Mouse (Mus musculus): ENCODE measurements around the gene Acin1.
A peak's percentile ranks its signal among the peaks of the same experiment; 100 is the strongest.

The Acin1 gene

DNA sequence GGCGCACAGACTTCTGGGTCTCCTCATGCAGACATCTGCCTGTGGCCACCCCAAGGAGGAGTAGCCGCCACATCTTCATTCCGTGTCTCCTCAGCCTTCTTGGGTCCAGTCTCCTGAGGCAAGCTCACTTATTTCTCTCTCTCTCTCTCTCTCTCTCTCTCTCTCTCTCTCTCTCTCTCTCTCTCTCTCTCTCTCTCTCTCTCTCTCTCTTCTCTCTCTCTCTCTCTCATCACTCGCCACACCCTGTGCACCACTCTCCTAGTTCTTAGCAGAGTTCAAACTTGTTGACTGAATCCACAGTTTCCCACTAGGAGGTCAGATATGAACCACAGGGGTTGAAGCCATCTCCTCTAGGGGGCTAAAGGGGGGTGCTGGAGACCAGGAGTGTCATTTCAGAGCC lies 12.0 kb upstream of the Acin1 start, which contains the start of gene Gm29776:
Gene Gm29776, minus strand, starts transcription at position 101 of the 400 bp plus-strand sequence.
- DNase-seq (ENCODE audit: low spot score): no peak

DNA sequence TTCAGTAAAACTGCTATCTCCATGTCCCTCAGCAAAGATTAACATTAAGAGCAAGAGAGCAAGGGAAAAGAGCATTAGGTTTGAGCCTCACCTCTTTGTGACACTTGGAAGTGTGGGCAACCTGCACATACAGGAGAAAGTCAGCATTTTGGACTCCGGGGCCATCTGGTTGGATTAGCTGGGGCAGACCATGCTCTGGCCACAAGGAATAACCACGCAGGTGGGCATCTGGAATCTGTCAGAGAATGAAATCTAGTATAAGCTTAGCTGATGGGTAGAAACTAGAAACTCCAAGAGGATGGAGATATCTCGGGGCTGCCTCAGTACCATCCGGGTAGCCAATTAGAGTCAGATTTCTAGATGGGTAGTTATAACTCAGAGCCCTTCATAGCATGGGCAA lies 10.0 kb upstream of the Acin1 start:
- no peak for DNase-seq (ENCODE audit: low spot score)

DNA sequence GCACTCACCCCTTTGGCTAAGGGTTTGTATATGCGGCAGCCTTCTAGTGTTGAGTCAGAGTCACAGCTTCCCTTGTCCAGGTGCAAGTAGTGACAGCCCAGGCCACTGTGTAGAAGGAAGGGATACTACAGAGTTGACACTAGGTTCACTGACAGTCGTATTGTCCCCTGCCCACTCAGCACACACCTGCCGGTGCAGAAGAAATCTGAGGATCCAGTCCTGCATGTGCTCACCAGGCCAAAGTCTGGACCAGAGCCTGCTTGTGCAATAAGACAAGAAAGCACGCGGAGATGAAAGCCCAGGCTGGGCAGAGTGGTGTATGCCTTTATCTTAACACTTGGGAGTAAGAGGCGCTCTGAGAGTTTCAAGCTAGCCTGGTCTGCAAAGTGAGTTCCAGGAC lies 8.3 kb upstream of the Acin1 start:
- no peak for DNase-seq (ENCODE audit: low spot score)

DNA sequence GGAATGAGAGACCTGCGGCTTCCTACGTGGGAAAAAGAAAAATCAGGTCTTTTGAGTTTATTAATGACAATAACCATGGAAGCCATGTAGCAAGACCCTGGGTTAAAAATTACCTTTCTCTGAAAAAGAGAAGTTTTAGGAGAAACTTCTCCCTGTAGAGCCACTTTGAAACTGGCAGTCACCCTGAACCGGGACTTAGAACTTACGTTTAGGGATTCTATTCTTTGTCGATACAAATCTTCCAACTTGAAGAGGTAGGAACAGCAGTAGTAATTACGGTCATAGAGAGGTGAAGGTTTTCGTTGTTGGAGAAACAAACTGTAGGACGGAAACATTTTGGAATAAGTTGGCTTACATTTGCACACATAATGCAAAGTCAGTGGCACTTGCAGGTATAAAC lies 520 bp upstream of the Acin1 start:
- no peak for DNase-seq (ENCODE audit: low spot score)

DNA sequence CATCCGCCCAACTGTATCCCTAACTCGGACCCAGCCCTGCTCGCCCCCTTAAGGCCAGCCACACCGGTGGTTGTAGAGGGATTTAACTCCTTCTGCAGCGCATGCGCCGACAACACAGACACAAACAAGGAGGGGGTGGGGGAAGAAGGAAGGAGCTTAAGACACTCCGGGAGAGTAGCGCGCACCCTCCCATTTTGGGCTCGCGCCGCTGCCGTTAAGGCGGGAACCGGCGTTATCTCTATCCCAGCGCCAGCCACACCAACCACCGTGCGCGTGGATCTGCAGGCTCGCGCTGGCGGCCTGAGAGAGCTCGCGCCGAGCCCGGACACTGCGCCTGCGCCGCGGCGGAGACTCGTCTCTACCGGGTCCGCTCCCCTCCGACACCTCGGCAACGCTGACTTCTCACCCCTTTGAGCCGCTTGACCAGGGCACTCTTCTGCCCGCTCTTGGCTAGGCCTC lies 639 bp downstream of the Acin1 start, which contains the start of gene 1700123O20Rik:
Gene 1700123O20Rik, plus strand, starts transcription at position 154 of the 459 bp plus-strand sequence.
- DNase-seq (ENCODE audit: low spot score): no peak

DNA sequence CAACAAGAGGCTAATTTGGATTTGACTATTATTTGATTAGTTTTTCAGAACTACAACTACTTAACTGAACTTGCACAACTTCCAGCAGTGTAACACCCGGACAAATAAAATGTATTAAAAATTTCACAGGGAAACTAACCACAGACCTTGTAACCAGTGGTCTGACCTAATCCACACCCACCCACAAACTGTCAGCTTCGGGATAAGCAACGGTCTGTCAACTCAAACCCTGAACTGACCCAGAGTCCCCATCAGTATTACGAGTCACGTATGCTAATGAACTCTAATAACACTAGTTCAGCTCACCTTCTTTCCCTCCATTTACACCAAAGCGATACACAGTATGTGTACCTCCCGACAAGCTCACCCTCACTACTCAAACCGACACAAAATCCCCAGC lies 1.3 kb downstream of the Acin1 start:
- no peak for DNase-seq (ENCODE audit: low spot score)

DNA sequence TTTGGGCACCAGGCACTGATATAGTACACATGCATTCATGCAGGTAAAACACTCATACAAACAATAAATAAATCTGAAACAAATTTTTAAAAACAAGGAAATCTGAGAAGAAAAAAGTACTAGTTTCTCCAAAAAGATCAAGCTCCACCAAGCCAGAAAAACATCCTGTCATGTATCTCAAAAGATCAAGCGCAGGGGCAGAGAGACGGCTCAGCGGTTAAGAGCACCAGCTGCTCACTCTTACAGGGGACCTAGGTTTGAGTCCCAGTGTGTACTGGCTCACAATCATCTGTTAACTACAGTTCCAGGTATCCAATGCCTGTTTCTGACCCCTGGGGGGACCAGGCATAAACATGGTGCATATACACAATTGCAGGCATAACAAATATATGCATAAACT lies 4.3 kb downstream of the Acin1 start:
- DNase-seq (ENCODE audit: low spot score): no peak

DNA sequence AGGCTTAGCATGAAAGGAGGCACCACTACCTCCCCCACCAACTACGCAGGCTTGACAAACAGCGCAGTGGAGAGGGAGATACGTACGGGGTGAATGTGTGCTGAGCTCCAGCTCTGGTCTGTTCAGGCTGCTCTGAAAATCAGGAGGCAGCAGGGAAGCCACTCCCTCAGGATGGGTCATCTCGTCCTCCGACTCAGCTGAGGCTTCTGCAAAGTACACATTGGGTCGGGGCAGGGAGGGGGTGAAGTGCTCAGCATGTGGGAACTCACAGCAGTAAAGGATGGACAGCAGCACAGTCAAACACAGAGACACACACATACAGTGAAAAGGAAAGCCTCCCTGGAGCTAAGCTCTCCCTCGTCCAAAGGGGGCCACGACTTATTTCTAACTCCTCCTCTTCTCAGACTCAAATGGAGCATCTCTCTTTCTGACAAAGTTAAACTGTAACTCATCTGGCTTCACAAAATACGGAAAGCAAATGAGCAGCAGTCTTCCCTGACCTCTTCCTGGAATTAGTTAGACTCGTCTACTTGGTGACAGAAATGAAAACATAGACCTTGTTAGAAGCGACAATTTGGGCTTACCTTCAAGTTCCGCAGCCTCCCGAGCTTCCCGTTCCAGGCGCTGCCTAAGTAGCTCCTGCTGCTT lies 8.0 kb downstream of the Acin1 start:
- DNase-seq (ENCODE audit: low spot score): no peak

DNA sequence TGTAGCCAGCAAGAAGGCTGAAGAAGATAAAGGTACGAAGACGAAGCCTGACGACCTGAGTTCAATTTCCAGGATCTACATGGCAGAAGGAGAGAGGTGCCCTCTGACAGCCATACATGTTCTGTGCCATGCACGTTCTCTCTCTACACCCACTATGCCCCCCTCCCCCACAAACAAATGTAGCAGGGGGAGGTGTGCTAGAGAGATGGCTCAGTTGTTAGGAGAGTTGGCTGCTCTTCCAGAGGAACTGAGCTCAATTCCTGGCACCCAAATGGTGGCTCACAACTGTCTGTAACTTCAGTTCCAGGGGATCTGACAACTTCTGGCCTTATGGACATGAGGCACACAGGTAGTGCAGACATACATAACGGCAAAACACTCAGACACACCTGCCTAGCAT lies 10.4 kb downstream of the Acin1 start:
- no peak for DNase-seq (ENCODE audit: low spot score)

DNA sequence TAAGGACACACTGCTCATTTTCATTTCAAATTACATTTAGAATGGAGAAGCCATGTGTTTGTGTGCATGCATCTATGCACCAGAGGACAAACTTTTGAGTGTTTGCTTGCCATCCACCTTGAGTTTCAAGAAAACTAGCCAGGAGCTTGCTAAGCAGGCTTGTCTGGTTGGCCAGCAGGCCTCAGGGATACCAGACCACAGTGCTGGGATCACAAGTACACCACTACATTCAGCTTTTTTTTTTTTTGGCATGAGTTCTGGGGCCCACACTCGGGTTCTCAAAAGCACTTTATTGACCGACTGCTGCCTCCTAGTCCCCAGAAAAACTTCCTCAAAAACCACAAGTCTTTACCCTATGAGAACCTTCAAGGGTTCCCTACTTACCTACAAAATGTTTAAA lies 12.4 kb downstream of the Acin1 start:
- DNase-seq (ENCODE audit: low spot score): no peak

DNA sequence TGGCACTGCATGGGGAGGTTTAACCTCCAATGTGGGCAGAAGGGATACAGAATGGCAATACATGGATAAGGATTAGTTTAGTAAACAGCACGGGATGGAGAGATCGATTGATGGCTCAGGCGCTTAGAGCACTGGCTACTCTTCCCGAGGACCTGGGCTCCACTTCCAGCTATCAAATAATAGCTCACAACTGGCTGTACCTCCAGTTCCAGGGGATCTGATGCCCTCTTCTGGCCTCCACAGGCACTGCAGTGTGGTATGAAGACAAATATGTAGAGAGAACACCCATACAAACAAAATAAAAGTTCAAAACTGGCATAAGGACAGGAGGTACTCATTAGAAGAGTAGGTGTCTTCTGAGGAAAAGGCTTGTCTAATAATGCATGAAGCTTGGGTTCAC lies 17.4 kb downstream of the Acin1 start:
- DNase-seq (ENCODE audit: low spot score): no peak

DNA sequence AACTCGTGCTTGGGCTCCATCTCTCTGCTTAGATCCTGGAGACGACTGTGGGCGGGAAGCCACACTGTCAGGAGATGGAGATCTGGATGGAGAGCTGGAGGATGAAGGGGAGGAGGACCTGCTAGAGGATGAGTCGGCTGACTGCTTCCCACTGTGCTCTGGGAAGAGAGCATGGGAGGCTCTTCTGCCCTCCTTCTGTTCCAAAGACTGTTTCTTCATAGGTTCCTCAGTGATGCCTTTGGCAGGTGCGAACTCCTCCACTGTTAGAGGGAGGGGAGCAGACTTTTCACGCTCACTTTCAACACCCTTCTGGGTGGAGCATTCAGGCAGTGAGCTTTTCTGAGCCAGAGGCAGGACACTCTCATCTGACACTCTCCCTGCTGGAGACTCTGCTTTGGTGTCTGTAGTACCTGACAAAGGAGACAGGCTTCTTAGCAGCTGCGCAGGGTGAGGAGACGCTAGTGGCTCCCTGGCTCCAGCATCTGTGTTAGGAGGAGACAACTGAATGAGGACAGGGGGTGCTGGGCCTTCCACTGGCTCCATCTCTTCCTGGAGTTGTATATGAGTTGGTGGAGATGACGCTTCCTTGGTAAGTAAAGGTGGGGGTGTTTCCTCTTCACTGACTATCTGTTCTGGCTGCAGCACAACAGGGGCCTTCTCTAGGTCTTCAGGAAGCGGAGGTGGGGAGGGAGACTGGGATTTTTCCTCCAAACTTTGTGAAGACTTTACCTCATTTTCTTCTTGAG lies 22.1 kb downstream of the Acin1 start:
- DNase-seq (ENCODE audit: low spot score): no peak

DNA sequence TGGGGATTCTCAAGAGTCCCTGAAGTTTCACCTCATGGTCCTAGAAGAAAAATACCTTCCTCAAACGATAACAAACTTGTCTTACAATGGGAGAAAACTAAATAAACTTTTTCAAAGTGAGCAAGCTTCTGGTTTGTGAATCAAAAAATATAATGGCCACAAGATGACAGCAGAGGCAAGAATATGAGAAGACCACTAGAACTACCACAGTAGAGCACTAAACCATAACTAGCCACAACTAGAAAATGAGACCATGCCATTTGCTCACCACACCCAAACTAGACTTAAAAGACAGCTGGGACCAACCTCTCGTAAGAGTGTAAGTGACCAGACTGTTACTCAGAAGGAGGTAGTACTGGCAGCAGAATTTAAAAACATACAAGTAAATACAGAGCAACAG lies 26.7 kb downstream of the Acin1 start:
- DNase-seq (ENCODE audit: low spot score): no peak

DNA sequence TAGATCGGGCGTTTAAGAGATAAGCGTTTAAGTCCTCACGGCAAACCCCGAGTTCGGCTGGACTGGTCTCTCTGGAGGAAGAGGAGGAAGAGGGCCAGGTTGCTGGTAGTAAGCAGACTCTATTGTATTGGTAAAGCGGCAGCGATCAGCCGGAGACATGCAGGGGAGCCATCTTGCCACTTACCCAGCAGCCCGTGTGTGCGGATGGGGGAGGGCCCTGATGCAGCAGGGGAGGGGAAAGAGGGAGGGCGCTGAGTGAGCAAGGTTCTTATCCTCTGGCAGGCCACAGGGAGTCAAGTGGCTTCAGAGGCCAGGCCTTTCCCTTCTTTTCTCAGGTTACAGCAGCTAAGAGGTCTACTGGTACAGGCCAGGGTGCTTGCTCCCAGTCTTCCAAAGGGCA lies 33.2 kb downstream of the Acin1 start:
- peak; percentile 61 for DNase-seq (ENCODE audit: low spot score)

DNA sequence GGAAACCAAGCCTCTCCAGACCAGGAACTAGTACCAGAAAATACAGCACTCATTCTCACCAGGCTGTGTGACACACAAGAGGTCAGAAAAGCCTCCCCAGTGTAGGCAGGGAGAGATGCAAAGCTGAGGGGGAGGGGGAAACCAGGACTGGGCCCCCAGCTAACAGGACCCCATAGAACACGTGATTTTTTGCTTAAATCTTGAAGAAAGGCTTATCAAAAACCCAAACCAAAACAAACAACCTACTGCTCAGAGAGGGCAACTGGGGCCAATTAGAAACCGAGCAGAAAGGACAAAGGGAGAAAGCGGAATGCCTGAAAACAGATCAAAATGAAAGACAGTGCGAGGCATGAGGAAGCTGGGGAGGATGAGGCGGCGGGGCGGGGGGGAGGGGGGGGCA lies 33.9 kb downstream of the Acin1 start:
- no peak for DNase-seq (ENCODE audit: low spot score)

DNA sequence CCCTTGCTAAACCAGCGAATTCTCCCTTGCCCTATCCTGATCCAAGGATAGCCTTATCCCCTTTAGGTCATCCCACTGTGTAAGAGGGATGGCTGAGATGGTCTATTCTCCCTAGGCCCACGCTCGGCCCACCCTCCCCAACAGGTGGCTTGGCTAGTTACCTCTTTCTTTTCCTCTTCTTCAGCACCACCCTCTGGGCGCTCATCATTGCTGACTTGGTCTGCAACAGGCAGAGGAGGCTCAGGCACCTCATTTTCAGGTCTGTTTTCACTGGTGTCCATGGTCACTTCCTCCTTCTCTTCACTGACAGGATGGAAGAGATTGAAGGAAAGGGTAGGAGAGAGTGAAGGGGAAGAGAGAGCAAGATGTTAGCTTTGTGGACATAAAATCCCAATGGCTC lies 35.2 kb downstream of the Acin1 start:
- no peak for DNase-seq (ENCODE audit: low spot score)

DNA sequence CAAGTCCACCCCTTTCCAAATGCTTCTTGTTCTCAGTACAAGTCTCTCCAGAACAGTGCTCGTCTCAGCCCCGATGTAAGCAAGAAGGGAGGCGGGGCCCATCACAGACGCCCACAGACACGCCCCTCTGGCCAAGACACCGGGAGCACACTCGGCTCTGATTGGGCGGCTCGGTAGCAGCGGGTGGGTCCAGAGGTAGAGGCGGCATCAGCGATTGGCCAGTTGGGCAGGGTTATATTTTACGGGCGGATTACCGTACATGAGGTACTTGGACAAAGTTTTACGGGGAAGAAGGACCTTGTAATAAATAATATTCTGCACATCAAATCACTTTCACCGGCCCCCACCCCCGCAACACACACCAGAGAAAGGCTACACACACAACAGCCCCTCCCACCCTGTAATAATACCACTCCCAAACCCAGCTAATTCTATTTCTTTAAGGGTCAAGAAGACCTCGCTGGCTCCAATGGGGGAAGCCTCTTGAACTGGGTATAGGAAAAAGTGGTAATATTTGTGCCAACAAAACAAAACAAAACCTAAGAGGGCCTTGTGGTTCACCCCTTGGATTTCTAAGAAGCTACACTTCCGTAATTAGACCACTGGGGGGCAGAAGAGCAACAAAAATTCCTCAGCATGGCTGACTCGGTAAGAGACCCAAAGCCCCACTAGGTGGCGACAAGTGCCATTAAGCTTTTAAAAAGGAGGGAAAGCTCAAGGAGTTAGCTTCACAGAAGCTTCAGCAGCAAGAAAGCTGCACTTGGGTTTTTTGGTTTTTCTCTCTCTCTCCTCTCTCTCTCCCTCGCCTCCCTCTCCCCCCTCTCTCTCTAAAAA lies 35.9 kb downstream of the Acin1 start:
- DNase-seq (ENCODE audit: low spot score): peak; percentile 71

DNA sequence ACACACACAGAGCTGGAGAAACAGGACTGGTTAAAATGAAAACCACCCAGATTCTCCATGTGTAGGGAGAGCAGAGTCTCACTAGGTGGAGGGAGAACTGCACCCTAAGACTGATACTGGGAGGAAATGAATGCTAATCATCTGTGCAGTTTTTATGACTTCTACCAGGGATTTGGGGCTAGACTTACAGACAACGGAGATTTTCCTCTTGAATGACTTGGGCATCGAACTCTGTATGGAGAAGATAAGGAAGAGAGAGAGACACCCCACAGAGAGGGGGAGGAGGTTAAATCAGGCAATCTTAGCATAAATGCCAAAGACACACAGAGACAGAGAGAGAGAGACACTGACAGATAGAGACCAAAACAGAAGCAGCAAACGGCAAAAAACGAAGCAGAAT lies 38.8 kb downstream of the Acin1 start:
- DNase-seq (ENCODE audit: low spot score): no peak

DNA sequence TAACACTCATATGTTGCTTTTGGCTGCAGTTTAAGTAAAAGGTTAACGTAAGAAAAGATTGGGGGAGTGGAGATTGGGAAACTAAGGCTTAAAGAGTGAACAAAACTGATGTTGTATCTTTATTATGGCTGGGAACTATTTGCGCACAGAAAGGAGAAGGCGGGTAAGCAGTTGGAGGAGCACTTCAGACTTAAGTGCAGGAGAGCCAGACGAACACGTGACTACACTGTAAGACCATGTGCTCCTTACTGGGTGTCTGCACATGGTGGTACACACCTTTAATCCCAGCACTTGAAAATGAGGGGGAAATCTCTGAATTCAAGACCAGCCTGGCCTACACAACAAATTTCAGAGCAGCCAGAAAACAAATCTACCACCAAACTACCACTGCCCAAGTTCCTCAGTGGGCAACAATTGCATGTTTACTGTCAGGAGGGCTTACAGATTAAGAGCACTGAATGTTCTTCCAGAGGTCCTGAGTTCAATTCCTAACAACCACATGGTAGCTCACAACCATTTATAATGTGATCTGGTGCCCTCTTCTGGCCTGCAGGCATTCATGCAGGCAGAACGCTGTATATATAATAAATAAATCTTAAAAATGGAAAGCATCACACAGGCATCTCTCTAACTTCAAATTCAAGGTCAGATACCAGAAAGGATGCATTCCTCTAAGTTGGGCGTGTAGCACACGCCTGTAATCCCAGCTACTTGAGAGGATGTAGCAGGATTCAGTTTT lies 39.7 kb downstream of the Acin1 start:
- DNase-seq (ENCODE audit: low spot score): no peak

DNA sequence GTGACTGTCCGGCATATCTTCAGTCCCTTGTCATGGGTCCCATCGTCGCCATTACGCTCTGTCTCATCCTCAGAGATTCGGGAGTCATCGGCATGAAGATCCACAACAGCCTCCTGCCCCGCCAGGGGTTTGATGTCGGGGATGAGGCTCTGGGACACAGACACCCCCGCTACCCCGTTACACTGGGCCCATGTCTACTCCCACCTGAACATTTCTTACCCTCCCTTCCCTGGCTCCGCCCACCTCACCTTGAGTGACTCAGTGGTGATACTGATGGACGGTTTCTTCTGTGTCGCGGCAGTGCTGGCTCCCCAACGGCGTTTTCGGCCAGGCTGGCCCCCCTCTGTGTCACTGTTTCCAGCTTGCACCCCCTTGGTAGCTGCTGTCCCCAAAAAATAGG lies 40.3 kb downstream of the Acin1 start:
- no peak for DNase-seq (ENCODE audit: low spot score)

DNA sequence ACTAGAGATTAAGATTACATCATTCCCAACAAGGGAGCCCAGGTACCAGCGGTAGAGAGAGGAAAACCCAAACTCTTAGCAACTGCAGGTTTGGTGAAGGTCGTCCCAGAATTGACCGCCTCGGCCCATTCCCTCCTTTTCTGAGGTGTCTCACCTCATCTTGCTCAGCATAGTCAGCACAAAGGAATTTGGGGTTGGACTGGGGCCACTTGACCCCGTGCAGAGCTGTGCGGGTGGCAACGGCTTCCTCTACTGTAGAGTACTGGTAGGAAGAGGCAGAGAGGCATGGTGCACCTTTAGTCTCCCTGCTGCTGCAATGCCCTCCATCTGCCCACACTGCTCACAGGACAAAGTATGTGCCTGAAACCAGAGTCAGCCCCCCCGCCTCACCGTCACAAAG lies 42.4 kb downstream of the Acin1 start:
- DNase-seq (ENCODE audit: low spot score): no peak

DNA sequence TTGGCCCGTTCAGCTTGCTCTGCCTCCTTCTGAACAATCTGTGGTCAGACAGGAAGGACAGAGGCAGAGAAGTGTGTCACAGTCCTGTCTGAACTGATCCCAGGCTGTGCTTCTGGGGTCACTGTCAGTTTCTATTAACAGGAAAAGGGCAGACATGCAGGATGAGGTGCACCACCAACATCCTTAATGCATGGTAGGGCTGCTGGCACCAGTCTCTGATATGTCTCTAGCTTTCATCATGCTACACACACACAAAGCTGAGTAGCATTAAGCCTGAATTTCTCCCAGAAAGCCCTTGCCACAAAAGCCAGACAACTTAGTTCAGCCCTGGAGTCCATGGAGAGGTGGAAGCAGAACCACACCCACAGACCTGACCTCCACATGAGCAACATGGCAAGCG lies 43.7 kb downstream of the Acin1 start:
- DNase-seq (ENCODE audit: low spot score): no peak
